Mouse (Mus musculus) adrenal gland (tissue): ENCODE results near the gene Mmaa.

ENCODE experiments used
- intact Hi-C: fragments of 180-260 bp; cut with DNase I; formaldehyde crosslinking; loops from one replicate; pipeline ENCODE4 v1.15.1; 2025

Mmaa gene

DNA sequence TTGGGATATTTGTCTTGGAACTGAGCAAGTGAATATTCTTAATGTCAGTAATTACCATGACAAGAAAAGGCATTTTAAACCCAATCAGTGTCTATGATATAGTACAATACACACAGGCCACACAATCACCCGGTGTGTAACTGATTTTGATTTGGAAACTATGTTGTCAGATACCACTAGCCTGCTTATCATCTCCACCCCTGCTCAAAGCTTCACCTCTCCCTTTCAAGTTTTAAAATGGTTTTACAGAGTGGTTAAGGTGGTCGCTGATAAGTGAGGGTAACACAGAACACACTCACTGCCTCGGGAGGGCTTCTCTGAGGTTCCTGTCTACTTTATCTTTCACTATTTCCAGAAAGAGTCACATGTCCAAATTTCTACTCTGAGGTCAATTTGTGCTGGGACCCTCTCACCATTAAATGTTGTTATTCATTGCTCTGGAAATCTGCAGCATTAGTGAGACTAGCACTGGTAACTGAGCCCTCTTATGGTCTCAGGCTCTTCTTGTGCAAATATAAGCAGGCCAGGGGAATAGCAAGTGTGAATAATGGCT lies 1.9 kb downstream of the Mmaa start:
- intact Hi-C loops, result loop anchor here (5.0 kb wide), 1 partner anchor 265 kb away; the partner anchor contains the start of gene Zfp827

DNA sequence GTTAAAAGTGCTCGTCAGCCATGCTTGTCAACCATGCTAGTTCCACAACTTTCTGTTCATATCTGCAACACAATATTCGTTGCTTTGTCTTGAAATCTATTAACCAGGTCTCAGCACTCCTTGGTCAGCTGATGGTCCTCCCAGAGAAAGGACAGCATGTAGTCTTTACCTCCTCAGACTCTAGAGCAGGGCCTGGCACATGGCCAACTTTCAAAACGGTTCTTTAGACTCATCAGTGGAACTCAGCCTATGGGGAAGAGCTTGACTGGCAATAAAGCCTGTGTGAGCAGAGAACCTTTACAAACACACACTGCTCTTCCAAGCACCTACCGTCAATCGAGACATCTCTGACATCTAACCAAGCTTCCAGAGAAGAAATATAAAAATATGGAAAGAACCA lies 5.1 kb downstream of the Mmaa start:
- intact Hi-C loops, result no loop called here

DNA sequence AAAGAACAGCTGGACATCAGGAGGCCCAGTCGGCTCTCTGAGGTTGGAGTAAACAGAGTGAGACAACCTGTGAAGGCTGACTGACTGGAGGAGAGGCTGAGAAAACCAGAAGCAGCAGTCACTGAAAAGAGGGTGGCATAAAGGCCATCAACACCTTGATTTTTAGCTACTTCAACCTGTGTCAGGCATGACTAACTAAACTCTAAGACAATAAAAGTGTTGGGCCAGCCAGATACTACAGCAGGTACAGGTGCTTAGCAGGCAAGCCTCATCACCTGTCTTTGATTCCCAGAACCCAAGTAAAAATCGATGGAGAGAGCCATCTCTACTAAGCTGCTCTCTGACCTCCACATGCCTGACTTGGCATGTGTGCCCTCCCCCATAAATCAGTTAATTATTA lies 6.1 kb downstream of the Mmaa start:
- intact Hi-C loops, result no loop called here

DNA sequence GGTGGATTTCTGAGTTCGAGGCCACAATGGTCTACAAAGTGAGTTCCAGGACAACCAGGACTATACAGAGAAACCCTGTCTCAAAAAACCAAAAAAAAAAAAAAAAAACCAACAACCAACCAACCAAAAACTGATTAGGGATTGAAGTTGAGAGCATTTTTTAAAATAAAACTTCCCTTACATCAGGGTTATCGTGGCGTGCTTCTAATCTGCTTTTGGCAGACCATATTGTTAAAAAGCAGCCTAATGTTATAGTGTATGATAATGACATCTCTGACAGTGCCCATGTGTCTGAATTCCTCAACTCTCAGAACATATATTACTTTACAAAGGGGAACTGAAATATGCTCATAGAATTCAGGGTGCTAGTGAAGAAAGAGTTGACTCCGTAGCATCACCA lies 6.5 kb downstream of the Mmaa start:
- intact Hi-C loops, result no loop called here

DNA sequence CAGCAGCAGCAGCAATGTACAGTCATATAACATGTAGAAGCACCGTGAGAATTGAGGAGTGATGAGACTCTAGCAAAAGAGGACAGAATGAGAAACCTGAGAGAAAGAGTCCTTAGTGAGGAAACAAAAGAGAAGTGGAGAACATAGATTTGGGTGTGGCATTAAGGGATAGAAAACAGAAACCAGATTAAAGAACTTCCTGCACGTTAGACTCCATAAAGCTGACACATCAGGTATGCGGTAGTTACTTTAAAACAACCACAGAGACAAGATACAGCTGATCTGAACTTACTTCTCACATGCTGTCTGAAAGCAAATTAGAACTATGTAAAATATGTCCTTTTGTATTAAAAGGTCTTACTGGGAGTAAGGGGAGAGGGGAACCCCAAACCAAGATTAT lies 8.3 kb downstream of the Mmaa start:
- intact Hi-C loops, result no loop called here

DNA sequence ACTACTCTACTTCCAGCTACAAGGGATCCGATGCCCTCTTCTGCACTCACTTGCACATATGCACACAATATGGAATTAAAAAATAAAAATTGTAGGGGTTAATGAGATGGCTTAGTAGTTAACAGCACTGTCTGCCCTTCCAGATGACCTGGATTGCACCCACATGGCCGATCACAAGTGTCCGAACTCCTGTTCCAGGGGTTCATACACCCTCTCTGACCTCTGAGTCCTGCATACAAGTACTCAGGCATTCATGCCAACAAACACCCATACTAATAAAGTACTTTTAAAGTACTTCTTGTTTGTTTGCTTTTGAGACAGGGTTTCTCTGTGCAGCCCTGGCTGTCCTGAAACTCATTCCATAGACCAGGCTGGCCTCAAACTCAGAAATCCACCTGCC lies 10.1 kb downstream of the Mmaa start:
- intact Hi-C loops, result no loop called here

DNA sequence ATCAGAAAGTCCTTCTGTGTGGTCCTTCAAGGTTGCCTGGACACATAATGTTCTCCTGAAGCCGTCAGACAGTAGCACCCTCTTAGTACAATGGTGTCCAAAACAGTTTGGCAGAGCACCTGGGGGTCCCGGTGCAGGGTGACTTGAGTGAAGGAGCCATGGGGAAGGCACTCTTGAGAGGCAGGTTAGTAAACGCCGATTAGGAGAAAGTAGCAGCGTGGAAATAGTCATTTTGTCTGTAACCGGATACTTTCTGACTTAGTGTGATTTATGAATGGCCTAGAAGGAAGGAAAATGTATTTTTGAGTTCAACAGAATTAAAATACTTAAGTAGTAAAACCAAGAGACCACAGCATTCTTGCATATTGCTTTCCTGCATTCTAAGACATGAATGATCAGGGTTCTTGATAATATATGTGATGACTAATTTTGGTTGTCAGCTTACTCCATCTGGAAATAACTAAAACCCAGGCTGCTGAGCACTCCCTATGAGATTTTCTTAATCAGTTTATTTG lies 13.3 kb downstream of the Mmaa start:
- intact Hi-C loops, result no loop called here

DNA sequence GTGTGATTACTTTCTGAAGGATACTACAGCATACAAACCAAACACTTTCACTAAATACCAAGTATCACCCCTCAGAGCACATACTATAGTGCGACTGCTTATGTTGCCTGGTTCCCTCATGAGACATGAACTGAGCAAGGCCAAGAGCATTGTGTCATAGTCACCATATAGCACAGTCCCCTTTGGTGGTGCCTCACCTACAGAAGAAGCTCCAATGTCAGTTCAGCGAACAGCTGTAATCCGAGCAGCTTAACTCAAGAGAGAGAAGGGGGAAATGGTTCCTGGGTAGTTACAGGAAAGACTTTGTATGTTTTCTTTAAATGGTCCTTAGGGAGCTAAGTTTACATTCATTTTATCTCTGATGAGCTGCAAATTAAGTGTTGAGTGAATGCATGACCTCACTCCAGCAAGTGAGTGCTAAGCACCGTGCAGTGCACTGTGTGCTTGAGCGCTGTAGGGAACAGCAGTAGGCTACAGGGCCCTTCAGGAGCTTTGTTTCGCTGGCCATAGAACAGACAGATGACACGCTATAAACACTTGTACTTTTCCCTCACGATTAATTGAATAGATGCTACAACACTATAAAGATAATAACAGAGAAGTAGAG lies 17.4 kb downstream of the Mmaa start:
- intact Hi-C loops, result no loop called here

DNA sequence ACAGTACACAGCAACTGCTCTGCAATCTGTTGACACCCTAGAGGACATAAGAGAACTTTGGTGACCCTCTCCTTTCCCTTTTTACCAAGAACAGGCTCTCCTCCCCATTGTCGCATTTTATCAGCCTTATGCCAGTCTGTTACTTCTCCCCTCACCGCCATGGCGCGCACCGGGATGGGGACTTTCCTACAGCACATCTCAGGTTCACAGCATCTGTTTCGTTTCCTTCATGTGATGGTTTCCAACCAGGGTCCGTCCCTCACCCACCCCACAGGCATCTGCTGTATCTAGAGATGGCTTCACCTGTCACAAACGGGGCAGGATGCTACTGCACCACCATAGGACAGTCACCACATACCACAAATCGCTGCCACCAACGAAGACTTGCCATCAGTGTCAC lies 19.8 kb downstream of the Mmaa start:
- intact Hi-C loops, result no loop called here

DNA sequence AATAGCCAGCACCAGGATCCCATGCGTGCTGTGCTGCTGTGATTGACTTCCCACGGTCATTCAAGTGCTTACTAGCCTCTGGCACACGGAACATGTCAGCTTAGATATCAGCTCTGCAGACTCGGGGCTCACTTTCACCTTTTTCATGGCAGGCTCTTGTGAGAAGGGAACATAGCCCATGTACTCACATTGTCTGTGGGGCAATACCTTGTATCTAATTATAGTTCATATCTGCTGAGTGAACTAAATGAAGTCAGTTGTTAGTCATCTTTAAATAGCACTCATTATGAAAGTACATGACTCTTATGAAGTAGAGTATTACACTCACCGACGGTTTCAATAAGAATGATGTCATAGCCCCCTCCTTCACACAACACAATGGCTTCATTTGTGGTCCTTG lies 21.0 kb downstream of the Mmaa start:
- intact Hi-C loops, result no loop called here

DNA sequence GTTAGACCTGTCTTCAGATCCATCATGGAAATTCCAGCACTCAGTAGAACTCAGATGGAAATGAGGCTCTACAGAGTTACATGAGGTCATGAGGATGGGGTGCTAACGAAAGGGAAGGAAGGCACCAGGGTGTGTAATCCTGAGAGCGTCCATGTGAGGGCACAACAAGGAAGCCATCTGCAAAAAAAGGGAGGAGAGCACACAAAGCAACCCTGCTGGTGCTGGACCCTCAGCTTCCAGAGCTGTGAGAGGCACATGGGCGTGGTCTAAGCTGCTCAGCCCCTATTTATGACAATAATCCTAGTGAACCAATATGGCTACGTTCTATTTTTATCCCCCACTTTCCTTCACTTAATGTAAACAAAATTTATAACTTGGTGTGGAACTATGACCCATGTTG lies 22.1 kb downstream of the Mmaa start:
- intact Hi-C loops, result no loop called here

DNA sequence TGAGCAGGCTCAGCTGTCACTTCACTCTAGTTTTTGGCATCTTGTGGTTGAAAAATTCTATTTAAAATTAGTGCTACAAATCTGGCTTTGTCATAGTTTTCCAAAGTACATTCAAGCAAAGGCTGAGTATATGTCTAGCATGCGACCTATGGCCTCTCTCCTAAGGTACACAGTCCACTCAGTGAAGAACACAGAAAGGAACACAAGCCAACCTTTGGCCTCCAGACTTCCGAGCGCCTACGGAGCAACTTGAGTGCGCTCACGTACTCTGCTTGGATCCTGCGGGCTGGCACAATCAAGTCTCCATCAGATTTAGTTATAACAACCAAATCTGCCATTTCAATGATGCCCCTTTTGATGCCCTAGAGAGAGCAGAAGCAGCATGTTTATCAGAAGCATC lies 25.8 kb downstream of the Mmaa start:
- intact Hi-C loops, result no loop called here

DNA sequence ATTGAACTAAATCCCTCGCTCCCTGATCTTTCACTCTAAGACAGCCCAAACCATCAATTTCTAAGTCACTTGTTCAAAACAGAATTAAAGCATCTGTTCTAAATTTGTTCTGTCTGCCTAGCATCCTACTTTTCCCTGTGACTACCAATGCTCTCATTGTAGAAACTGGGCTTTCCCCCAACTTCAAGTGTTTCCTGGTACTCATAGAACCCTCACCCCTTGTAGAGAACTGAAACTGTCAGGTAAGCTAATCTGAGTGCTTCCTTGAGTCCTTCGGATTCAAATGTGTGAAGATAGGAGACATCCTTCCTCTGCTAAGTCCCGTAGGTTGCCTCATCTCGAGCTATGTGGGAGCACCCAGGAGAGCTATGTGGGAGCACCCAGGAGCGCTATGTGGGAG lies 32.8 kb downstream of the Mmaa start:
- intact Hi-C loops, result no loop called here

DNA sequence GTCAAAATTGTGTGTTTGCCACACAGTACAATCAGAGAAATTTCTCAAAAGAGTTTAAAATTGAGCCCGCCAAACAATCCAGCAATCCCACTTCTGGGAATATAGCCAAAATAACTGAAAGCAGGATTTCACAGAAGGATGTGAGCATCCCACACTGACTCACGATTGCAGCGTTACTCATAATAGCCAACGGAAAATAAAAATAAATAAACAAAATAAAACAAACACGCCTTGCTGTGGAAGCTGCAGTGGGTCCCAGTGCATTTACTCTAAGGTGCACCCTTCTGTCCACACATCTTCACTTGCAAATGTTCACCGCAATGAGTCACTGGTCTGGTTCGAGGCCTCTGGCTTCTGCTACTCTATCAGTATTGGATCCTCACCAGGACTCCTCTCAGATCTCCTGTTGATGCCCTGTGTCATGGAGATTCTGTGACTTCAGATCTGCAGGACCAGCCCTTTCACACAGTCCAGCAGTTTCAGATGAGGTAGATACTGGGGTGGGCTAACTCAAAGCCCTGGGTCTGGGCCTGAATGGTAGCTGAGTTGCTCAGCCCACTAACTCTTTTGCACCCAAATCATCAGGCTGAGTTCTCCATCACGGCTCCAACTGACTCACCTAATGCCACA lies 38.5 kb downstream of the Mmaa start:
- intact Hi-C loops, result no loop called here

DNA sequence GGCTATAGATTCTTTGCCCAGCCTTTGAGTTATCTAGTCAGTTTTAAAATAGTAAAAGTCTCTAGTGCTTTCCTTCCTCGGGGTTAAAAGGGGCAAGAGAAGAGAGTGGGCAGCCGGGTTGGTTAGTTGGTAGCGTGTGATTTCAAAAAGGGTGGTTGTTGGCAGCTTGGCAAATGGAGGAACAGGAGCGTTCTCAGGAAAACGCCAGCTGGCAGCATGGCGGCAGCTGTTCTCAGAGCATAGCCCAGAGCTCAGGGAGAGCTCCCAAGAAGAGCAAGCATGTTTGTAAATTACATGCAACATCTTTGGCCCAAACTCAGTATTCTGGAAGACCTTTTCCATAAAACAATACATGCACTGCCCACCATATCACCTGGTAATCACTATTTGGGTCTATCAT lies 41.0 kb downstream of the Mmaa start:
- intact Hi-C loops, result no loop called here

DNA sequence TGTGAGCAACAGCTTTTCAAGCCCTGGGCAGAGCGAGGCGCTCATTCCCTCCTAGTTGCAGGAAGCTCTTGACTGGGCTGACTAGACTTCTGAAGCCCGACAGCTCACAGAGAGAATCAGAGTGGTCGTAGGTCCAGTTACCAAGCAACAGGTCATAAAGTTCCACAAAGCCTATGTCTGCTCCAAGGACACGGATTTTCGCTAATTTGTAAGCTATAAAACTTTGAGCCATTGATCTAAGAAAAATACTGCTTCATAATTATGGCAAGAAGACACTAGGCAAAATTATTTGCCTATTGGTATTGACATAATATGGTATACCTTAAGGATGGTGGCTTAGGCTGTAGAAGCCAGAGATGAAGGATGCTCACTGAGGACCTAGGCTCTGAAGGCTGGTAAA lies 46.3 kb downstream of the Mmaa start, which contains the start of gene 1700011L22Rik:
1700011L22Rik (minus strand) TSS at position 101 of the 400 bp plus-strand sequence.
- intact Hi-C loops, result no loop called here

DNA sequence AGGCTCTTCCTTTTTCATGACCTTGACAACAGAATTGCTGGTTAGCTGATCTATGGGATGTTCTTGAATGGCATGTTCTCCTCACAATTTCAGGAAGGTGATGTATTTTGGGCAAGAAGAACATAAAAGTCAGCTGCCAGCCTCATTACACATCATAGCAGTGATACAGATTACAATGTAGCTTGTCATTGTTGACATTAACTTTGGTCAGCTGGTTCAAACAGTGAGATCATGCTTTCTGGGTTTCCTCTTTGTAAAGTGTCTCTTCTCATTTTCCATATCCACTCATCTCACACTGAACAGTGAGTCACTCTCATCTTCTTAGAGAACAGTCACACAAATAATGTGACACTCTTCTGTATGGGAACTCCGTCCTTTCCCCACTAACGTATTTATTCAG lies 51.3 kb downstream of the Mmaa start:
- intact Hi-C loops, result no loop called here

DNA sequence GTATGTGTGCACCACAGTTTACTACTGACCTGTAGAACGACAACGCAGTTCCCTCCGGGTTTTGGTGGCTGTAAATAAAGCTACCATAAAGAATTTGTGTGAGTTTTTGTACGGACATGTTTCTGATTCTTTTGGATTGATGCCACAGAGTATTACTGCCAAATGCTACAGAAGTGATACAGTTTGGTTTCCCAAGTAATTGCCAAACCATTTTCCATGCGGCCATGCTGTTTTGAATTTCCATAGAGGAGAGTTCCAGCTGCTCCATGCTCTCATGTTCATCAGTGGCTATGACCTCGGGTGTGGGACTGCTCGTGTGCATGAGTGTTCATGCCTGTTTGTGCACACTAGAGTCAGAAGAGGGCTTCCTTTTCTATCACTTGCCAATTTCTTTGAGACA lies 54.7 kb downstream of the Mmaa start:
- intact Hi-C loops, result no loop called here

DNA sequence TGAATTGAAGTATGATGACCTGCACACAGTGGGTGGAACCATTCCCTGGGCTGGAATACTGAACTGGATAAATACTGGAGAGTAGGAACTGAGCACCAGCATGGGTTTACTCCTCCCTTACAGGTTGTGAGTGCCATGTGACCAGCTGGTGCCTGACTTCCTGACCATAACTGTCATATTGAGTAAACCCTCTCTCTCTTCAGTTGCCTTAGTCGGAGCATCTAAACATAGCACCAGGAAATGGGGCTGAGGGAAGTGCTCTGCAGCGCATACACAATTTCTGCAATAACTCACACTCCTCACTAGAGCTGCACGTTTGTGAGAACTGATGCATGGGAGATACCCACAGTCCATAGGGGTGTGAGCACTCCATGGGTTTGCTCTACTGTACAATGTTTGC lies 55.4 kb downstream of the Mmaa start:
- intact Hi-C loops, result no loop called here

DNA sequence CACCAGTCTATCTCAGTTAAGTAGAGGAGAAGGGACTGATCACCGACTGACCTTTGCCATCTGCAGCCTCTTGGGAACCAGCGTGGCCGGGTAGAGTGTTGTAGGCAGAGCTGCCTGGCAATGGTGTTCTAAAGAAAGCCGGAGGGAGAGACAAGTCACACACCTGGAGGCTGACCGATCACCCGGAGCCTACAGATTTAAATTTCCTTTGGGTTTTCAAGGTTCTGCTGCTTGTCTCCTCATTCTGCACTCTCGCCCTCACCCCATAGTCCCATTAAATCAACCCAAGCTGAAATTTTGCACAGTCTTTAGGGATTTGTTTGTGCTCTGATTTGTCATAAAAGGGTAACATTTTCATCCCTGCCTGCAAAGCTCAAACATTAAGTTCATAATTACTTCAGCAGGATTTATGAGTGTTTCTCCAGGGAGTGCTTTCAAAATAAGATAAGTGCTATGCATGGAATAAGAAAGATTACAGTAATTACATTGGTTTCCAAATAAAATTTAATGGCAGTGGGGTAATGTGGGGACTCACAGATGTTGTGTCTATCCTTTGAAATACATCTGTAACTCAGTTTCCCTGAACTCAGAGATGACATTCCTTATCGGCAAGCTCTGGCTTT lies 65.4 kb downstream of the Mmaa start:
- intact Hi-C loops, result no loop called here

DNA sequence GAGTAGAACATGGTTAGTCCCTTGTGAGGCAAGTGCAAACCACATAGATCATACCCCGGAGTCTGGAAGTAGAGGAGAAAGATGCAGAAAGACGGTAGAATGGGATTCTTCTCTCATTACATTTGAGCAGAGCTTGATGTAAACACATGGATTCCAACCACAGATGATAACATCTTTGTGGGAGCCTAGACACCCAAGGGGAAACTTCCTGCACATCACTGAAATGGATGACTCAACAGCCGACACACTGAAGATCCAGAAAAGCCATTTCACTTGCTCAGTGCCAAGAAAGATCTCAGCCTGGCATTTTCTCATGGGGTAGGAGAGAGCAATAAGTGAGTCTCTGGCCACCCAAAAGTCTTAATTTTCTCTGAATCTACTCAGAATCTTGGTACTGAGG lies 66.8 kb downstream of the Mmaa start:
- intact Hi-C loops, result no loop called here

DNA sequence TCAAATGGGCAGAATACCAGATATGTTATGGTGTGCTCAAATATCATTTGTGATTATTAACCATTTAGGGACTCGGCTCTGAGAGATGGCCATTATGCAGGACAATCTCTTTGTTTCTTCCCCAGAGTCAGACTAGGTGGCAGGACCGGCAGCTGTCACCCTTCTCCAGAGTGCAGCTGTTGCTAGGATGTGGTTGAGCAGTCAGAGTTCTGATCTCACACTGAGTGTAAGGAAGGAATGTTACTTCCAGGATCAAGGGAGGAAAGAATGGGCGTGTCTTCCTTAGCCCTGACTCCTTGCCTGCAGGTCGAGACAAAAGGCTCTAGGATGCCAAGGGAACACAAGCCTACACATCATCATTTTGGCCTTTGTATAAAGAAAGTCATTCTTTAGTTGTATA lies 67.5 kb downstream of the Mmaa start:
- intact Hi-C loops, result no loop called here

DNA sequence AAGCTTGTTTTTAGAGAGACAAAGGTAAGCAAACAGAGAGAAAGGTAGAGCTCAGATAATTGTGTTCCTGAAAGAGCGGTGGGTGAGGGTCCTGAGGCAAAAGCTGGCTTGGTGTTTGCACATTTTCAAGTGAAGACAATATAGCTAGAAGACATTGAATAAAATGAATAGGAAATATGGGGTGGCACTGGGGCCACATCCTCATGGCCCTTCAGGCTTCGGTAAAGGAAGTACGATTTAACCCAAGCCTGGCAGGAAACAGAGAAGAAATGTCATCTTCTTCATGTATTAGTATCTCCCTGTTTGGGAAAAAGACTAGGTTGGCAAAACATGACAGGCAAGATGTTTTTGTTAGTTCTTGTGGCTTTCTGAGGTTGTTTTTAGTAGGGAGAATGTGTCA lies 68.7 kb downstream of the Mmaa start:
- intact Hi-C loops, result no loop called here
